Mouse (Mus musculus): ENCODE data around the gene Arhgef26.

GRCm38 (mm10) chr3:62484340-62484739 lies 146.2 kb downstream of the Arhgef26 start:
- no peak for TF ChIP-seq CTCF (IDR thresholded peaks at IDR 0.05; ENCODE audit: extremely low read depth, insufficient read length, insufficient replicate concordance, low read depth, low read length)
- no peak for TF ChIP-seq POLR2A (IDR thresholded peaks at IDR 0.05; ENCODE audit: low read depth, low read length)
